Mouse (Mus musculus) kidney, postnatal 25 days (tissue): ENCODE results near the gene Spon1.

Experiments used
- DNase-seq, 2 experiments: peaks; one replicate each; pipeline ENCODE4 v3.0.0; 2021; ENCODE audit warnings: mixed read lengths in 2 of 2

The Spon1 gene

GRCm38 (mm10) chr7:113765667-113766497 lies at the start of gene Spon1:
Spon1 (plus strand) TSS chr7:113765998.
- peak in 1 of 2 experiments; percentile 10 for DNase-seq

GRCm38 (mm10) chr7:113721994-113722393 lies 43.8 kb upstream of the Spon1 start:
- no peak for DNase-seq

- no peak for DNase-seq
These were observed 41.9 kb upstream of the Spon1 start for GRCm38 (mm10) chr7:113723905-113724304.

GRCm38 (mm10) chr7:113727999-113728713 lies 37.6 kb upstream of the Spon1 start:
- no peak for DNase-seq

- DNase-seq = no peak
These were observed 36.9 kb upstream of the Spon1 start for GRCm38 (mm10) chr7:113728926-113729325.

GRCm38 (mm10) chr7:113730406-113731247 lies 35.2 kb upstream of the Spon1 start:
- DNase-seq = no peak

DNA sequence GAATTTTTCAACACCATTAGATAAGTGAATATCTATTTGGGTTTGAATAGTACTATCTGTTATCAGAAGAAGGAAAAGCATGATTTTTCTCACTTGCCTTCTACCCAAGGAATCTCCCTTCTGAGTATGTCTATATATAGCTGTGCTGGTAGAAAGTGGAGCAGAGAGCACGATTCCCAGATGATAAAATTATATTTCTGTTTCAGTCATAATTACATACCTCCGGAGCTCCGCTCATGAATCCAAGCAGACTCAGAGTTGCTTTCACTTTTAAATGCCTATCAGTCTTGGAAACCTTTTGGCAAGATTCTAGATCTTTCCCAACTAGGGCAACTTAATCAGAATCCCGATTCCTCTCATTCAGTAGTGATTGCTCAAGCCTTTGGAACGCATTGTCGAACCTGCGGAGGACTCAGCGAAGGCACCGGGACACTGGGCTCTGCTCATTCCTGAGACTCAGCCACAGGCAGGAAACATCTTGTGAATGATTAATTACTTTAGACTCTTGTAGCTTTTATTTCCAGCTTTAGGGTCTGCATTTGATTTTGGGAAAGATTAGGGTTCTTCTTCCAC lies 27.9 kb upstream of the Spon1 start:
- no peak for DNase-seq

- no peak for DNase-seq
These were observed 26.6 kb upstream of the Spon1 start for GRCm38 (mm10) chr7:113739181-113739580.

- DNase-seq = no peak
These were observed 23.2 kb upstream of the Spon1 start for GRCm38 (mm10) chr7:113742644-113743043.

- DNase-seq = no peak
These were observed 21.8 kb upstream of the Spon1 start for GRCm38 (mm10) chr7:113743982-113744381.

GRCm38 (mm10) chr7:113756616-113757015 lies 9.2 kb upstream of the Spon1 start:
- no peak for DNase-seq

- peak; percentile 42 to 51 for DNase-seq
These were observed 6.6 kb upstream of the Spon1 start for GRCm38 (mm10) chr7:113759212-113759611.

DNA sequence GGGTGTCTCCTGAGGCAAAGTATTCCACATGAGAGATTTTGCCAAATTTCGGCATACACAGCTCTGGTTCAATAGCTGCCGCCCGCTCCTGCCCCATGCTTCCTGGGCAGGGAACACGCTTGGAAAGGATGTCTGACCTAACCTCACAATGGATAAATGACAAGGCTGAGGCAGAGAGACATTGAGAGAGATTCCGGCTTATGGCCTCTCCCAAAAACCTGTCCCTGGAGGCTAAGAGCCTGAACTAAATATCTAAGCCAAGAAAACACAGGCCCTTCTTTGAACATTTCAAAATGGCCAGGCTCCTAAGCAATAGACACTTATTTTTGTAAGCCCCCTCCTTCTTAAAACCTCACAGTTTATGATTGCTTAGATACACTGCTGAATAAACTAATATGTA lies 665 bp upstream of the Spon1 start:
- DNase-seq = no peak

DNA sequence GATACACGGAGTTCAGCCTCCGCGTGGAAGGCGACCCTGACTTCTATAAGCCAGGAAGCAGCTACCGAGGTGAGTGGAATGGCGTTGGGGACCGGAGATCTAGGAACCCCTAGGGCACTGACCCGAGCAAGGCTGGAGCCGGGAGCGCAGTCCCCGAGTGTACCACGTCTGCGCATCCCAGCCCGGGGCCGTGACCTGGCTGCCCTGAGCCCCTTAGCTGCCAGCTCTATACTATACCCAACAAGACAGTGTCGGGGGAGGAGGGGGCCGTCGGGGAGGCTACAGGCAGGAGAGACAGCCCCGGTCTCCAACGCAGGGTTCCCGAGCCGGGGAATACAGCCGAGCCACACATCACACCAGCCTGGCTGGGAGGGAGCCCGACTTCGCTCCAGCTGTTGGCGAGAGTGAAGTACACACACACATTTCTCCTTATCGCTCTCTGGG lies 722 bp downstream of the Spon1 start:
- DNase-seq = peak in 1 of 2 experiments; percentile 32

DNA sequence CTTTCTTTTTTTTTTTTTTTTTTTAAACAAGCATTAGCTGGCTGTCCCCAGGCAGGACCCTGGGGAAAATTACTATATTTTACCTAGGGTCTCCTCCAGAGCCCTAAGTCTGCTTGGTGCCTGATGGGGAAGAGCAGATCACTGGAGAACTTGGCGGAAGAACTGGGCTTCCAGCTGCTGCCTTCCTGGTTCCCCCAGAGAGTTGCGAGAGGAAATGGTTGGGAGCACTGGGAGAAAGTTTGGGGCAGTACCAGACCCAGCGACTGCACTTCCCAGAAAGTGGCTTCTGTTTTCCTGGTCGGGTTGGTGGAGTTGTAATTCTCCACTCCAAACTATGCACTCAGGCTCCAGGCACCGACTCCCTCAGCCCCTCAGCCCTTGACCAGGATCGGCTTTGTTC lies 1.7 kb downstream of the Spon1 start:
- DNase-seq = peak in 1 of 2 experiments; percentile 8

GRCm38 (mm10) chr7:113768174-113768935 lies 2.6 kb downstream of the Spon1 start:
- DNase-seq = peak in 1 of 2 experiments; percentile 37

- DNase-seq = no peak
These were observed 3.5 kb downstream of the Spon1 start for GRCm38 (mm10) chr7:113769281-113769680.

DNA sequence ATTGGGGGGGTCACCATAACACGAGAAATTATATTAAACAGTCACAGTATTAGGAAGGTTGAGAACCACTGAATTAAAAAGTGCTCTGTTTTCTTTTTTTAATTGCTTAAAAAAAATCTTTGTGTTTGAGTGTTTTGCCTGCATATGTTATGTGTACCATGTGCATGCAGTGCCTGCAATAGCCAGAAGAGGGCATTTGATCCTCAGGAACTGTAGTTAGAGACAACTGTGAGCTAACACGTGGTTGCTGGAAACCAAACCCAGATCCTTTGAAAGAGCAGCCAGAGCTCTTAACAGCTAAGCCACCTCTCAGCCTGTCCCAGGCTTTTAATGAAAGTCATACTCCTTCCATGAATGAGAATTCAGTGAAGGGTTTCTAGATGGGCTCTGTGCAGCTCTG lies 6.3 kb downstream of the Spon1 start:
- DNase-seq = peak in 1 of 2 experiments; percentile 31

GRCm38 (mm10) chr7:113773436-113773835 lies 7.6 kb downstream of the Spon1 start:
- DNase-seq = no peak

DNA sequence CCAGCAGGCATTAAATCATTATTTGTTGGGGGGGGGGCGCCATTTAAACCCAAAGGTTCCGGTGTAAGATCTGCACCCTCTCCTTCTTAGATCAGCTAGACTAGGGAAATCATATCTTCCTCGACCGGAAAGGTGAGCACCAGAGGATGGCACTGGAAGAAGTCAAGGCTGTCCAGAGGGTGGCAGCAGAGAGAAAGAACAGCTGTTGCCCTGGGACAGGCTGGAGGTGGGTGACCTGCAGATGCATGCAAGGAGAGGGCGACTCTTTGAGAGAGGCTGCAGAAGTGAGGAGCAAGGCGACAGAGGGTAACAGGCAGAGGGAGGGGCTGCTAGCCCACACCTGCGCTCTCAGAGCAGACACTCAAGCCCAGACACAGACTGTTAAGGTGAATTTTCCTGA lies 8.2 kb downstream of the Spon1 start:
- DNase-seq = peak; percentile 70 to 81

GRCm38 (mm10) chr7:113774906-113775305 lies 9.1 kb downstream of the Spon1 start:
- peak in 1 of 2 experiments; percentile 11 for DNase-seq

- no peak for DNase-seq
These were observed 12.7 kb downstream of the Spon1 start for GRCm38 (mm10) chr7:113778546-113778945.
